Mouse (Mus musculus) cerebellum, adult 11-12 months (tissue): ENCODE data around the gene Gm20594.

ENCODE experiments used
- DNase-seq: peaks from one replicate; pipeline ENCODE4 v3.0.0; 2022

The Gm20594 gene

GRCm38 (mm10) chr6:79817616-79818015, at the start of gene Gm20594:
Gene Gm20594, plus strand, starts transcription at chr6:79817916.
- DNase-seq, result no peak

- no peak for DNase-seq
Measured at GRCm38 (mm10) chr6:79818114-79818513, 398 bp downstream of the Gm20594 start.

GRCm38 (mm10) chr6:79833845-79834244, 16.1 kb downstream of the Gm20594 start:
- no peak for DNase-seq

GRCm38 (mm10) chr6:79846829-79847228, 29.1 kb downstream of the Gm20594 start:
- no peak for DNase-seq
